Mouse (Mus musculus) midbrain, embryonic 14.5 days (tissue): ENCODE results near the gene Nanos1. TPM values are rescaled to one million over a fixed set of nuclear protein-coding genes. Genes with fewer than 3 reads are reported as not detected.

Source experiments
- ATAC-seq: fragments of 200-750 bp; cut with Nextera tagmentation; 2 replicates; pipeline ENCODE4 v1.8.0; 2017; ENCODE audit warnings: moderate number of reproducible peaks, moderate library complexity; ENCODE audit not compliant: low FRiP score, low TSS enrichment
- DNase-seq: peaks from one replicate; pipeline ENCODE4 v3.0.0-alpha.2; 2015
- H3K27ac ChIP-seq: fragments of 300-500 bp; sonication (generic); replicated peaks from 2 replicates; pipeline ENCODE4 v1.5.1; 2014; ENCODE audit warnings: mild to moderate bottlenecking, low read depth, low read length, moderate library complexity
- H3K27me3 ChIP-seq: fragments of 300-500 bp; sonication (generic); 2 replicates; pipeline ENCODE4 v1.6.1; 2014; ENCODE audit warnings: low read length, control low read depth, mixed read lengths; ENCODE audit not compliant: control insufficient read depth, insufficient read depth
- H3K36me3 ChIP-seq: fragments of 300-500 bp; sonication (generic); 2 replicates; pipeline ENCODE4 v1.6.1; 2014; ENCODE audit warnings: low read length, control low read depth; ENCODE audit not compliant: control insufficient read depth, insufficient read depth
- H3K4me1 ChIP-seq: fragments of 300-500 bp; sonication (generic); 2 replicates; pipeline ENCODE4 v1.6.1; 2014; ENCODE audit warnings: mild to moderate bottlenecking, antibody characterized with exemption, low read length, control low read depth; ENCODE audit not compliant: control insufficient read depth, insufficient read depth
- H3K4me2 ChIP-seq: fragments of 300-500 bp; sonication (generic); 2 replicates; pipeline ENCODE4 v1.6.1; 2014; ENCODE audit warnings: mild to moderate bottlenecking, low read length, moderate library complexity
- H3K4me3 ChIP-seq: fragments of 300-500 bp; sonication (generic); replicated peaks from 2 replicates; pipeline ENCODE4 v1.5.1; 2014; ENCODE audit warnings: low read depth, low read length
- H3K9ac ChIP-seq: fragments of 300-500 bp; sonication (generic); replicated peaks from 2 replicates; pipeline ENCODE4 v1.6.1; 2014; ENCODE audit warnings: mild to moderate bottlenecking, low read length, moderate library complexity
- H3K9me3 ChIP-seq: fragments of 300-500 bp; sonication (generic); 2 replicates; pipeline ENCODE4 v1.6.1; 2016; ENCODE audit warnings: low read length, control low read depth, mixed read lengths; ENCODE audit not compliant: control insufficient read depth
- WGBS: fragments of 180-500 bp; shearing (Covaris S2); extraction: QIAGEN DNeasy Blood & Tissue Kit; methylation state at CpG from one replicate; pipeline ENCODE4 v1.1.7; 2014; 5-methylcytosine and 5-hydroxymethylcytosine counted together
- polyA plus RNA-seq: library from polyadenylated mRNA; unstranded; fragments of >200 nt; fragmentation: Nextera tagmentation; extraction: Ambion mirVana; gene quantifications from 2 replicates; pipeline ENCODE4 v1.2.1, GENCODE M21; 2014

The Nanos1 gene
- polyA plus RNA-seq = 23.0 and 30.5 TPM in 2 replicates

GRCm38 (mm10) chr19:60755438-60756191, at the start of gene Nanos1:
Gene Nanos1, plus strand, starts transcription at chr19:60755987.
- Histone ChIP-seq H3K4me1 (peaks cover 18% of the 10 kb centered on the region), H3K4me3 (peak within 1 kb of the TSS; percentile 76), H3K9me3 (no peaks in the 10 kb centered on the region), H3K4me2 (peak within 1 kb of the TSS; percentile 88), H3K27ac (peak within 1 kb of the TSS; percentile 93), H3K27me3 (peaks cover 10% of the 10 kb centered on the region; the same call in 1 of the 2 replicates), H3K9ac (peak within 1 kb of the TSS; percentile 75), H3K36me3 (peaks cover 13% of the 10 kb centered on the region)
- DNase-seq (peak; percentile 96), ATAC-seq (peak; percentile 96)
- under 1% methylated on average over 58 of the region's 58 CpGs for WGBS

GRCm38 (mm10) chr19:60709193-60709900, 46.4 kb upstream of the Nanos1 start:
- H3K27ac ChIP-seq = no peak overlapping the region
- 83% methylated on average over 4 of the region's 4 CpGs for WGBS
- H3K36me3 ChIP-seq = no peaks in the 10 kb centered on the region
- DNase-seq (no peak), ATAC-seq (no peak)
- no peaks in the 10 kb centered on the region for H3K9me3 ChIP-seq
- no peak overlapping the region for H3K9ac ChIP-seq
- no peaks in the 10 kb centered on the region for H3K27me3 ChIP-seq
- H3K4me3 ChIP-seq = no peak overlapping the region
- H3K4me2 ChIP-seq = no peak overlapping the region
- no peaks in the 10 kb centered on the region for H3K4me1 ChIP-seq

DNA sequence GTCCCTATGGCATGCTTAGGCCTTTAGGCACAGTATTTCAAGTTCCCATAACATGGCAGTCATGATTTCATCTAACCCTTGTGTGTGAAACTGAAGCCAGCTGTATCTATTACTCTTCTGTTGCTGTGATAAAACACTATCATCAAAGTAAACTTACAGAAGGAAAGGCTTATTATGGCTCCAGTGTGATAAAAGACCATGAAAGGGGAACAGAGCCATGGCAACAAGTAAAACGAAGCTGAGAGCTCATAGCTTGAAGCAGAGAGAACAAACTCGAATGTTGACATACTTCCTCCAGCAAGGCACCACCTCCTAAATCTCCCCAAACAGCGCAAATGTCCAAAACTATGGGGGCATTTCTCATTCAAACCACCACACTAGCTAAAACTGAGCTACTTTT, 45.6 kb upstream of the Nanos1 start:
- no peaks in the 10 kb centered on the region for H3K9me3 ChIP-seq
- 60% methylated on average over 3 of the region's 3 CpGs for WGBS
- no peak overlapping the region for H3K4me3 ChIP-seq

DNA sequence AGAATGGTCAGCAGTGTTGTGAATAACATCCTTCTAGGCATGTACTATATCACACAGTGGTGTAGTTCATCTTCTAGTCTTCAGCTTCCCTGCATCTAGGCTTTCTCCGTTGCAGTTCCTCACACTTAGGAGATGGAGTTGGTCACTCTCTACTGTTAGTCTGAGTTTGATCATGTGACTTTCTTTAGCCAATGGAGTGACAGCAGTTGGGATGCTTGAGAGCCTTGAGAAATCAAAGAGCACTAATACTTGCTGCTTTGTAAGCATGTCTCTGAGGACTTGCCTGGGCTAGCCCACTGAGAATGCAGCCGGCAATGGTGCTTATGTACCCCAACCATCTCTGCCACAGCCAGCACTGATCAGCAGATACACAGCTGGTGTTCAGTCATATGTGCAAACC, 43.2 kb upstream of the Nanos1 start:
- H3K4me1 ChIP-seq = peaks cover 3% of the 10 kb centered on the region; the same call in 1 of the 2 replicates
- H3K36me3 ChIP-seq = no peaks in the 10 kb centered on the region
- DNase-seq (no peak), ATAC-seq (no peak)
- H3K27me3 ChIP-seq = no peaks in the 10 kb centered on the region
- H3K9me3 ChIP-seq = no peaks in the 10 kb centered on the region
- 86% methylated on average over 2 of the region's 2 CpGs for WGBS
- no peak overlapping the region for H3K27ac ChIP-seq
- H3K4me3 ChIP-seq = no peak overlapping the region
- no peak overlapping the region for H3K9ac ChIP-seq
- no peak overlapping the region for H3K4me2 ChIP-seq

More for the DNA sequence above, 45.6 kb upstream of the Nanos1 start:
- Histone ChIP-seq H3K9ac (no peak overlapping the region), H3K4me1 (no peaks in the 10 kb centered on the region), H3K36me3 (no peaks in the 10 kb centered on the region), H3K27me3 (no peaks in the 10 kb centered on the region), H3K27ac (no peak overlapping the region), H3K4me2 (no peak overlapping the region)
- ATAC-seq (no peak), DNase-seq (no peak)

- Histone ChIP-seq H3K4me1 (peaks cover 3% of the 10 kb centered on the region; the same call in 1 of the 2 replicates), H3K4me3 (no peak overlapping the region), H3K27me3 (no peaks in the 10 kb centered on the region), H3K27ac (no peak overlapping the region), H3K36me3 (no peaks in the 10 kb centered on the region), H3K4me2 (no peak overlapping the region), H3K9ac (no peak overlapping the region), H3K9me3 (no peaks in the 10 kb centered on the region)
- DNase-seq = peak; percentile 68
- 78% methylated on average over 2 of the region's 2 CpGs for WGBS
- ATAC-seq = no peak
Measured at GRCm38 (mm10) chr19:60716381-60716780, 39.4 kb upstream of the Nanos1 start.

DNA sequence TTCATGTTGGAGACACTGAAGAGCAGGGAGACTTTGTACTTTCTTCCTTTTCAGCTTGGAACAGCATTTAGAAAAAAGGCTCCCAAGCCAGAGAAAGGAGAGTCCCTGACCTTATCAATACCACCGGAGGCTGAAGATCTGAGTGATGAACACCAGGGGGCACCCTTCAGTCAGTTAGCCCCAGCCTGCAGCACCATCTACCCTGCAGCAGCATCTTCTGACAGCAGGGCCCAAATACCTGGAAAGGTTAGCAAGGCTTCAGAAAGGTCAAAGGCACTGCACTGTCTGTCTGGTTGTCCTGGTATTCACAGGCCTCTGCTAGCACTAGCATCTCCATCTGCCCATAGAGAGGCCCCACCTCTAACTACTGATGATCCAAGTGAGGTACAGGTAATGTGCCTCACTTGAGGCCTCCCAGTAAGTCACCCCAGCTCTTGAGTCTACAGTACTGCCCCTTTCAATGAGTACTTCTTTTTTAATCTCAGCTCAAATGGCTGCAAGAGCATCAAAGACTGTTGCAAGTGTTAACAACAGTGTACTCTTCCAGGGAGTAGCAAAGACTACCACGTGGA, 25.4 kb upstream of the Nanos1 start:
- no peak for ATAC-seq
- H3K4me3 ChIP-seq = no peak overlapping the region
- H3K9me3 ChIP-seq = no peaks in the 10 kb centered on the region
- peak; percentile 69 for DNase-seq
- no peak overlapping the region for H3K27ac ChIP-seq
- 55% methylated on average over 2 of the region's 2 CpGs for WGBS
- no peak overlapping the region for H3K4me2 ChIP-seq
- no peaks in the 10 kb centered on the region for H3K27me3 ChIP-seq
- no peaks in the 10 kb centered on the region for H3K4me1 ChIP-seq
- no peak overlapping the region for H3K9ac ChIP-seq
- no peaks in the 10 kb centered on the region for H3K36me3 ChIP-seq

DNA sequence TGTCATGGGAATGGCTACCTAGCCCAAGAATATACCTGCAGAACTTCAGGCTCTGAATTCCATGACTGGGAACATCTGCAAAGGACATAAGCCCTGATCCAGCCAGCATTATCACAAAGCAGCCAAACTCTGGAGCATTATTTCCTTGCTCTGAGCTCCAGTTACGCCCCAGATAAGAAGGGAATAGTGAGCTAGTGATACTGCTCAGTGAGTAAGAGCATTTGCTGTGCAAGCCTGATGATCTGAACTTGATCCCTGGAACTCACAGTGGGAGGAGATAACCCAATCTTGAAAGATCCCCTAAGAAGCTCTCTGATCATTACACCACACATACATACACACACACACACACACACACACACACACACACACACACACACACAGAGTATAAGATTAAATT, 24.5 kb upstream of the Nanos1 start:
- H3K4me2 ChIP-seq = no peak overlapping the region
- no peak overlapping the region for H3K9ac ChIP-seq
- no peak overlapping the region for H3K4me3 ChIP-seq
- no peak overlapping the region for H3K27ac ChIP-seq
- no peaks in the 10 kb centered on the region for H3K27me3 ChIP-seq
- H3K4me1 ChIP-seq = no peaks in the 10 kb centered on the region
- H3K9me3 ChIP-seq = no peaks in the 10 kb centered on the region
- WGBS = 88% methylated on average over 1 of the region's 1 CpGs
- no peak for DNase-seq
- ATAC-seq = no peak
- no peaks in the 10 kb centered on the region for H3K36me3 ChIP-seq

DNA sequence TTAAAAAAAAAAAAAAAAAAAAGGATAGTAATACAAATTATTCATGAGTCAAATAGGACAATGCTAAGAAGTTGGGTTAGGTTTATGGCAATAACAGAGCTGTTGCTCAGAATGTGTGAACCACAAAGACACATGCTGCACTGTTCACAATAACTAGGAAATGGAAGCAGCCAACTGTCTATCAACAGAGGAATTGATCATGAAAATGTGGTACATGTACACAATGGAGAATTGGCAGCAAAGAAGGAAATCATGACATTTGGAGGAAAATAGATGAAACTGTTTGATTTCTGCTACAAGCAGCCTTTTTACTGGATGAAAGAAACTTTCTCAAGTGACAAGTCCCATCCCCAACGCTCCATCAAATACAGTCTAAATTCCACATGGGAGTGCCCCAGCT, 23.8 kb upstream of the Nanos1 start:
- WGBS = 63% methylated on average over 1 of the region's 1 CpGs
- H3K4me1 ChIP-seq = no peaks in the 10 kb centered on the region

More for the DNA sequence above, 23.8 kb upstream of the Nanos1 start:
- Histone ChIP-seq H3K27ac (no peak overlapping the region), H3K4me3 (no peak overlapping the region), H3K9ac (no peak overlapping the region), H3K27me3 (no peaks in the 10 kb centered on the region), H3K9me3 (no peaks in the 10 kb centered on the region), H3K4me2 (no peak overlapping the region), H3K36me3 (no peaks in the 10 kb centered on the region)
- no peak for DNase-seq
- no peak for ATAC-seq
